Mouse (Mus musculus) megakaryocyte, embryonic 14.5 days (primary cell): ENCODE measurements around the gene Hk1.

ENCODE experiments used
- FLI1 ChIP-seq: IDR thresholded peaks from 2 replicates; pipeline ENCODE4 v1.6.1; 2012; ENCODE audit warnings: low read length, inconsistent platforms, mixed read lengths
- GATA1 ChIP-seq: IDR thresholded peaks from 3 replicates; pipeline ENCODE4 v1.6.1; 2012; ENCODE audit warnings: mixed read lengths, low read length, inconsistent platforms, borderline replicate concordance

- no peak for TF ChIP-seq GATA1
- no peak for TF ChIP-seq FLI1
Observed at GRCm38 (mm10) chr10:62379808-62380207, at the start of gene Hk1.
